Mouse (Mus musculus) stomach, embryonic 14.5 days (tissue): Measurements from ENCODE around the gene Mybphl. TPM values are rescaled to one million over a fixed set of nuclear protein-coding genes. Genes with fewer than 3 reads are reported as not detected.

ENCODE experiments used
- ATAC-seq: fragments of 200-750 bp; cut with Nextera tagmentation; 2 replicates; pipeline ENCODE4 v1.8.0; 2017; ENCODE audit warnings: low read depth, moderate TSS enrichment; ENCODE audit not compliant: insufficient number of reproducible peaks, insufficient read depth, low FRiP score
- H3K27ac ChIP-seq: fragments of 300-500 bp; sonication (generic); 2 replicates; pipeline ENCODE4 v1.5.1; 2014; ENCODE audit warnings: mild to moderate bottlenecking, low read length, moderate library complexity, mixed read lengths
- H3K27me3 ChIP-seq: fragments of 300-500 bp; sonication (generic); 2 replicates; pipeline ENCODE4 v1.6.1; 2014; ENCODE audit warnings: low read length, control low read depth, mixed read lengths; ENCODE audit not compliant: control insufficient read depth, insufficient read depth
- H3K36me3 ChIP-seq: fragments of 300-500 bp; sonication (generic); 2 replicates; pipeline ENCODE4 v1.6.1; 2014; ENCODE audit warnings: mild to moderate bottlenecking, control low read depth, low read length, moderate library complexity, mixed read lengths; ENCODE audit not compliant: control insufficient read depth, insufficient read depth
- H3K4me1 ChIP-seq: fragments of 300-500 bp; sonication (generic); 2 replicates; pipeline ENCODE4 v1.6.1; 2014; ENCODE audit warnings: low read length, control low read depth, mixed read lengths; ENCODE audit not compliant: control insufficient read depth, insufficient read depth
- H3K4me2 ChIP-seq: fragments of 300-500 bp; sonication (generic); replicated peaks from 2 replicates; pipeline ENCODE4 v1.6.1; 2014; ENCODE audit warnings: low read depth, low read length, control low read depth
- H3K4me3 ChIP-seq: fragments of 300-500 bp; sonication (generic); 2 replicates; pipeline ENCODE4 v1.5.1; 2014; ENCODE audit warnings: low read depth, low read length, control low read depth
- H3K9ac ChIP-seq: fragments of 300-500 bp; sonication (generic); replicated peaks from 2 replicates; pipeline ENCODE4 v1.6.1; 2014; ENCODE audit warnings: low read depth, mild to moderate bottlenecking, control low read depth, low read length, moderate library complexity, mixed read lengths
- H3K9me3 ChIP-seq: fragments of 300-500 bp; sonication (generic); 2 replicates; pipeline ENCODE4 v1.6.1; 2016; ENCODE audit warnings: low read depth, low read length, control low read depth; ENCODE audit not compliant: control insufficient read depth
- WGBS: fragments of 180-500 bp; shearing (Covaris S2); extraction: QIAGEN DNeasy Blood & Tissue Kit; methylation state at CpG from one replicate; pipeline ENCODE4 v1.1.7; 2014; 5-methylcytosine and 5-hydroxymethylcytosine counted together
- polyA plus RNA-seq: library from polyadenylated mRNA; unstranded; fragments of >200 nt; fragmentation: Nextera tagmentation; extraction: Ambion mirVana; gene quantifications from 2 replicates; pipeline ENCODE4 v1.2.1, GENCODE M21; 2014

Gene Mybphl
- polyA plus RNA-seq, 1 experiment from 2014 or later: not detected

DNA sequence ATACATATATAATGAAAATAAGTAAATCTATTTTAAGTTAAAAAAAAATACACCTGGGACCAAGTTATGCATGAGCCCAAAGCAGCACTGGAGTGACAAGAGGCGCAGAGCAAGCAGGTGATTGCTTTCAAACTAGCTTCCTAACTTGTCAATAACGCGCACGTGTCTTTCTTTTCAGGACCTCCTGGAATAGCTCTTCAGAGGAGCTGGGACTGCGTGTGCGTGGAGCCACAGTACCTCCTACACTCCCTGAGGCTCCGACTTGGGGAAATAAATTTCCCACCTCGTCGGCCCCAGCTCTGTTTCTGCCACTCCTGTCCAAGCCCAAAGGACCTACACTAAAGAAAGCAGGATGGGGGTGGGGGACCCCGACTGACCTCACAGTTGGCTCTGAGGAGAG lies 7.7 kb upstream of the Mybphl start:
- Histone ChIP-seq H3K4me2 (no peak overlapping the region), H3K27me3 (no peaks in the 10 kb centered on the region), H3K9me3 (no peaks in the 10 kb centered on the region), H3K4me1 (no peaks in the 10 kb centered on the region), H3K27ac (no peak overlapping the region), H3K9ac (no peak overlapping the region), H3K4me3 (no peak overlapping the region), H3K36me3 (peaks cover 20% of the 10 kb centered on the region; the same call in 1 of the 2 replicates)
- 85% methylated on average over 10 of the region's 10 CpGs for WGBS
- no peak for ATAC-seq

DNA sequence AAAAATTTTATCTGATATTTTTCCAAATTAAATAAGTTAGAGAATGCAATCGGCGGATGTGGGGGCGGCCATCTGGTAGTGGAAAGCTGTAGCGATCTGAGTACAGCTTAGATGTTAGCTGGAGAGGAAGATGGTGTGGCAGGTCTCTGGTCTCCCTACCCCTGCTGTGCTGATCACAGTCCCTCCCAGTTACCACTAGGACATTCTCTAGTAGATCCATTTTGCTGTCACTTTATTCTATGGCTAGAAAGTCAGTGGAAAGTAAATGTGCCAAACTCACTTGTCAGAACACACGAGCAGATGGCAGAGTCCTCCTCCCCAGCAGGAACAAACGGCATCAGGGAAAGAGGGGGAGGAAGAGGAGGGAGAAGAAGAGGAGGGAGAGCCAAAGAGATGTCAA lies 6.3 kb upstream of the Mybphl start:
- H3K9me3 ChIP-seq: no peaks in the 10 kb centered on the region
- H3K36me3 ChIP-seq: peaks cover 16% of the 10 kb centered on the region; the same call in 1 of the 2 replicates
- no peaks in the 10 kb centered on the region for H3K27me3 ChIP-seq
- H3K4me2 ChIP-seq: no peak overlapping the region
- H3K4me1 ChIP-seq: no peaks in the 10 kb centered on the region
- ATAC-seq: no peak
- no peak overlapping the region for H3K4me3 ChIP-seq
- no peak overlapping the region for H3K27ac ChIP-seq
- 73% methylated on average over 6 of the region's 6 CpGs for WGBS
- no peak overlapping the region for H3K9ac ChIP-seq

DNA sequence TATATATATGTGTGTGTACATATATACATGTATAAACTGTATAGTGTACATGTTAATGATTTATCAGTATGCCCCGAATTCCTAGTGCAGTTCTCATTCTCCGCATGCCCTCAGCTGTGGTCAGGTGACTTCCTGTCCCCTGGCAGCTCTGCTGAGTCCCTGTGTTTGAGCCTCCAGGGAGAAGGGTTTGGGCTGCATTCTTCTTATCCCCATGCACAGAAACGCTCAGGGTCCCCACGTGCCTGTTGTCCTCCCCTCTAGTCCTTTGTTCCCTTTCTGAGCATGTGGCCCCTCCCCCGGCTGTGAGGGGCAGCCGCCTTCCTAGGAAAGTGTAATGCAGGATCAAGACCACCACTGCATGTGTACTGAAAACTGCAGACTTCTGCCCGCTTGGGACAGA lies 3.8 kb upstream of the Mybphl start:
- WGBS: 14% methylated on average over 7 of the region's 7 CpGs
- 0 out of 2 replicates have a peak, but pooled peaks have one; percentile 19 for ATAC-seq
- H3K4me1 ChIP-seq: no peaks in the 10 kb centered on the region
- H3K4me2 ChIP-seq: no peak overlapping the region
- no peaks in the 10 kb centered on the region for H3K9me3 ChIP-seq
- no peak overlapping the region for H3K9ac ChIP-seq
- H3K36me3 ChIP-seq: peaks cover 5% of the 10 kb centered on the region; the same call in 1 of the 2 replicates
- H3K27ac ChIP-seq: no peak overlapping the region
- no peak overlapping the region for H3K4me3 ChIP-seq
- no peaks in the 10 kb centered on the region for H3K27me3 ChIP-seq

- Histone ChIP-seq H3K4me1 (no peaks in the 10 kb centered on the region), H3K27ac (no peak overlapping the region), H3K27me3 (no peaks in the 10 kb centered on the region), H3K4me3 (no peak overlapping the region), H3K9ac (no peak overlapping the region), H3K9me3 (no peaks in the 10 kb centered on the region), H3K36me3 (no peaks in the 10 kb centered on the region), H3K4me2 (no peak overlapping the region)
- no peak for ATAC-seq
- WGBS: 61% methylated on average over 3 of the region's 3 CpGs
Observed at GRCm38 (mm10) chr3:108363626-108364025, 1.1 kb upstream of the Mybphl start.

- H3K4me1 ChIP-seq: no peaks in the 10 kb centered on the region
- H3K36me3 ChIP-seq: no peaks in the 10 kb centered on the region
- WGBS: 54% methylated on average over 9 of the region's 9 CpGs
- H3K27ac ChIP-seq: no peak overlapping the region
- no peak overlapping the region for H3K4me3 ChIP-seq
- H3K27me3 ChIP-seq: no peaks in the 10 kb centered on the region
- no peak overlapping the region for H3K9ac ChIP-seq
- no peaks in the 10 kb centered on the region for H3K9me3 ChIP-seq
- no peak for ATAC-seq
- 0 out of 2 replicates have a peak overlapping the region, but pooled peaks have one; percentile 10 for H3K4me2 ChIP-seq
Observed at GRCm38 (mm10) chr3:108367173-108367572, 2.5 kb downstream of the Mybphl start.

- H3K4me2 ChIP-seq: no peak overlapping the region
- no peaks in the 10 kb centered on the region for H3K9me3 ChIP-seq
- H3K9ac ChIP-seq: no peak overlapping the region
- H3K27ac ChIP-seq: no peak overlapping the region
- WGBS: 69% methylated on average over 3 of the region's 3 CpGs
- no peaks in the 10 kb centered on the region for H3K36me3 ChIP-seq
- H3K4me1 ChIP-seq: no peaks in the 10 kb centered on the region
- ATAC-seq: no peak
- no peaks in the 10 kb centered on the region for H3K27me3 ChIP-seq
- no peak overlapping the region for H3K4me3 ChIP-seq
Observed at GRCm38 (mm10) chr3:108367828-108368227, 3.1 kb downstream of the Mybphl start.

GRCm38 (mm10) chr3:108368721-108369120 lies 4.0 kb downstream of the Mybphl start:
- H3K4me1 ChIP-seq: no peaks in the 10 kb centered on the region
- ATAC-seq: no peak
- no peaks in the 10 kb centered on the region for H3K36me3 ChIP-seq
- no peak overlapping the region for H3K4me3 ChIP-seq
- H3K4me2 ChIP-seq: no peak overlapping the region
- no peaks in the 10 kb centered on the region for H3K27me3 ChIP-seq
- H3K9me3 ChIP-seq: no peaks in the 10 kb centered on the region
- no peak overlapping the region for H3K27ac ChIP-seq
- 78% methylated on average over 5 of the region's 5 CpGs for WGBS
- H3K9ac ChIP-seq: no peak overlapping the region

DNA sequence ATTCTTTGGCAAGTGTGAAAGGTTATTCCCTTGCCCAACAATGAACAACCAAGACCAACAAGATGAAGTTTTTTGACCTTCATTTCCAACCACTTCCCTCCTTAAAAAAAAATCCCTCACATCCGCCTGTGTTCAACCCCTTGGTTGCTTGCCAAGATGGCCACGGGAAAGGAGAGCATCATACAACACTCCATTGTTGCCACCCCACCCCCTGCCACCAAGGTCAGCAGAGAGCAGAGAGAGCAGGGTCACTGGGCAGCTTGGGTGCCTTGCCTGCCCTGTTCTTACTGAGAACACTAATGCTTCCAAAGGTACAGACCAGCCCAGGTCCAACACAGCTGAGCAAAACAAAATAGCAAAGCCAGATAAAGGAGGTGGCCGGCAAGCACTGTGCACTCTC lies 7.6 kb downstream of the Mybphl start:
- Histone ChIP-seq H3K4me2 (no peak overlapping the region), H3K9ac (no peak overlapping the region), H3K4me1 (no peaks in the 10 kb centered on the region), H3K9me3 (no peaks in the 10 kb centered on the region), H3K4me3 (no peak overlapping the region), H3K36me3 (no peaks in the 10 kb centered on the region), H3K27ac (no peak overlapping the region), H3K27me3 (no peaks in the 10 kb centered on the region)
- WGBS: 64% methylated on average over 3 of the region's 3 CpGs
- ATAC-seq: no peak

GRCm38 (mm10) chr3:108372691-108373090 lies 8.0 kb downstream of the Mybphl start:
- no peak for ATAC-seq
- no peak overlapping the region for H3K4me2 ChIP-seq
- no peaks in the 10 kb centered on the region for H3K9me3 ChIP-seq
- WGBS: 37% methylated on average over 3 of the region's 3 CpGs
- H3K4me1 ChIP-seq: no peaks in the 10 kb centered on the region
- H3K27me3 ChIP-seq: no peaks in the 10 kb centered on the region
- no peaks in the 10 kb centered on the region for H3K36me3 ChIP-seq
- H3K27ac ChIP-seq: no peak overlapping the region
- H3K9ac ChIP-seq: no peak overlapping the region
- no peak overlapping the region for H3K4me3 ChIP-seq
